Mouse (Mus musculus) liver, adult 2 months (tissue): Measurements from ENCODE around the gene Pik3r3.

ENCODE experiments used
- CTCF ChIP-seq: fragments of 200-500 bp; IDR thresholded peaks from 2 replicates; pipeline ENCODE4 v1.5.1; 2011; ENCODE audit warnings: low read depth, low read length, control low read depth
- POLR2A ChIP-seq: fragments of 200-500 bp; IDR thresholded peaks from 2 replicates; pipeline ENCODE4 v1.6.1; 2011; ENCODE audit warnings: low read length, control low read depth; ENCODE audit not compliant: insufficient read depth; ENCODE audit errors: extremely low read depth

GRCm38 (mm10) chr4:116215895-116216605 is 5.4 kb upstream of the Pik3r3 start:
- TF ChIP-seq POLR2A (no peak), CTCF (no peak)
